Mouse (Mus musculus): Measurements from ENCODE around the gene Nrf1. TPM values are rescaled to one million over a fixed set of nuclear protein-coding genes. Genes with fewer than 3 reads are reported as not detected.
A peak's percentile ranks its signal among the peaks of the same experiment; 100 is the strongest.

Nrf1 gene
- polyA plus RNA-seq, 1 experiment from 2014 or later: 32.9 TPM

DNA sequence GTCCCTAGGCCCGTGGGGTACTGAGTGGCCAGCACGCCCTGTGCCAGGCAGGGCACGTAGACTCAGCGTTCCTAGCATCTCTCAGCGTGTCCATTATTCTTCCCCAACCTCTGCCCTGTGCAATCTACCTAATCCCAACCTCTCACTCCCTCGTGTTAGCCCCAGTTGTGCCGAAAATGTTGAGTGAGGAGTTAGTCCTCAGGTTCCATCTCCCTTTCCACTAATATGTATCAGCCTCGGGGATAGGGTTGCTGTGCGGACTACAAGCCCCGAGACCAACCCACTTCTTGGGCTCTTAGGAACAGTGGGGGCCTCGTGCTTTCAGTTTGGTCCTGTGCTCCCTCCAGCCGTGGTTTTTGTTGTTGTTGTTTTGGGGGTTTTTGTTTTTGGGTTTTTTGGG, 128.7 kb downstream of the Nrf1 start:
- no peak for ATAC-seq (ENCODE audit: extremely low read depth, insufficient number of reproducible peaks, low FRiP score, low TSS enrichment)
- Histone ChIP-seq H3K9ac (no peak overlapping the region), H3K4me1 (peaks cover 60% of the 10 kb centered on the region), H3K27me3 (replicated peaks) (peaks cover 99% of the 10 kb centered on the region), H3K27ac (replicated peaks) (no peak overlapping the region), H3K9me3 (no peaks in the 10 kb centered on the region), H3K4me3 (peak overlapping the region; percentile 44), H3K4me2 (peak overlapping the region; percentile 68), H3K36me3 (no peaks in the 10 kb centered on the region)
- WGBS: 5% methylated on average over 12 of the region's 12 CpGs

DNA sequence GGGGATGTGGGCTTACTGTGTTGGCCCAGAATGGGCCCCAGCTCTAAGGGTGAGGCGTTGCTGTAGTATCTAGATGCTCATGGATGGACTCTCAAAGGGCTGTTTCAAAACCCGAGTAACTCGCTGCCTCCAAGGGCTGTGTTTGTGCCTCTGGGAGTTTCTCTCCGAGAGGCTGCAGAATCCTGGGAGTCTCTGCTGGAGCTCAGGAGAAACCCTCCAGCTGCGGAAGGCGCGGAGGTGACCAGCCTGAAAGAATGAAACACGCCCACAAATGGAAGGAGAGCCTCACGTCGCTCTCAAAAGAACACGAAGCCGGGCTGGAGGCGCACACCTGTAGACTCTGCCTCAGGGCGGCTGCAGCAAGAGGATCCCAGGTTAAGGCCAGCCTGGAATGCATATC, 129.5 kb downstream of the Nrf1 start:
- H3K4me2 ChIP-seq: no peak overlapping the region
- H3K9me3 ChIP-seq: no peaks in the 10 kb centered on the region
- peaks cover 99% of the 10 kb centered on the region for H3K27me3 ChIP-seq (replicated peaks)
- H3K4me3 ChIP-seq: no peak overlapping the region
- H3K27ac ChIP-seq (replicated peaks): no peak overlapping the region
- H3K9ac ChIP-seq: no peak overlapping the region
- 3% methylated on average over 14 of the region's 14 CpGs for WGBS
- peaks cover 60% of the 10 kb centered on the region for H3K4me1 ChIP-seq
- no peaks in the 10 kb centered on the region for H3K36me3 ChIP-seq
- no peak for ATAC-seq (ENCODE audit: extremely low read depth, insufficient number of reproducible peaks, low FRiP score, low TSS enrichment)

DNA sequence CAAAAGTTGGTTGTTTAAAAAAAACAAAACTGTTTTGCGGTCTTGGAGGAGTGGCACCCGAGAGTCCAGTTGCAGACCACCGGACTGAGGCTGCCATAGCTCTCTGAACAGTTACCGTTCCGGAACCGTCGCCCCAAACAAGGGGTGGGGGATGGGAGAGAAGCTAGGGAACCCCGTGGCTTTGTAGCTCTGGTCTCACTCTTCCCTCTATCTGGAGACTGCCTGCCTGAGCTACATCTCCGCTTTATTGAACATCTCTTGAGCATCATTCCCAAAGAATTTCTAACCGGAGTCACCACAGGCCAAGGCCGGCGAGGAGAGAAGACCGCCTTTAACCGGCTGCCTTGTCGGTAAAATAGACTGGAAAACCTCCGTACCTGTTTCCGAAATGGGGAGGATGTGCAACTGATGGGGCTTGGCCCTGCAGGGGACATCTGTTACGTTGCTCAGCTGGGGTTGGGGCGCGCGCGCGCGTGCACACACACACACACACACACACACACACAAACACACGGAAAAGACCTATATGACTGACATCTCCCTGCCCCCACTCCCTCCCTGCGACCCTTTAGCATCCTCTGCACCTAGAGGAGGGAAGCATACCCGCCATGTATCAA, 130.3 kb downstream of the Nrf1 start:
- Histone ChIP-seq H3K27ac (replicated peaks) (no peak overlapping the region), H3K4me2 (0 out of 2 replicates have a peak overlapping the region, but pooled peaks have one; percentile 9), H3K27me3 (replicated peaks) (peaks cover 99% of the 10 kb centered on the region), H3K9ac (no peak overlapping the region), H3K9me3 (no peaks in the 10 kb centered on the region), H3K4me1 (peaks cover 54% of the 10 kb centered on the region), H3K36me3 (no peaks in the 10 kb centered on the region), H3K4me3 (peak overlapping the region; percentile 21)
- WGBS: 2% methylated on average over 27 of the region's 27 CpGs
- ATAC-seq (ENCODE audit: extremely low read depth, insufficient number of reproducible peaks, low FRiP score, low TSS enrichment): no peak

GRCm38 (mm10) chr6:30179046-30179445, 131.3 kb downstream of the Nrf1 start:
- no peak for ATAC-seq (ENCODE audit: extremely low read depth, insufficient number of reproducible peaks, low FRiP score, low TSS enrichment)
- Histone ChIP-seq H3K27me3 (replicated peaks) (peaks cover 98% of the 10 kb centered on the region), H3K4me1 (peaks cover 45% of the 10 kb centered on the region), H3K9ac (no peak overlapping the region), H3K4me2 (no peak overlapping the region), H3K4me3 (no peak overlapping the region), H3K36me3 (no peaks in the 10 kb centered on the region), H3K9me3 (no peaks in the 10 kb centered on the region), H3K27ac (replicated peaks) (no peak overlapping the region)
- WGBS: 20% methylated on average over 11 of the region's 11 CpGs

DNA sequence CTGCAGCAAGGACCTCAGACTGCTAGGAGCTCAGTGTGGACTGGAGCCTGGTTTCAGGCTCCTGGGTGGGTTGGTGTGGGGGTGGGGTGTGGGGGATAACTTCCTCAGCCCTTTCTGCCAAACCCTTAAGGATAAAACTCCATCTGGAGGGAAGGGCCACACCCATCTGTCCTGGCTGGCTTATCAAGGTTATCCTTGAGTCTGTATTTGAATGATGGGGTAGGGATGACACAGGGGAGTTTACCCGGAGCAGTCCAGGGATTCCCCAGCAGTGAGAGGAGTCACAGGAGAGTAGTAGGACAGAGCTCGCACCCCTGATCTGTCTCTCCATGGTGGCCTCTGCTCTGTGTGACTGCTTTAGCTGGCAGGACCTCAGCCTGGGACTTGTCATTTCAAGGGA, 132.5 kb downstream of the Nrf1 start:
- Histone ChIP-seq H3K9me3 (no peaks in the 10 kb centered on the region), H3K4me1 (peaks cover 32% of the 10 kb centered on the region), H3K4me3 (no peak overlapping the region), H3K36me3 (no peaks in the 10 kb centered on the region), H3K27me3 (replicated peaks) (peaks cover 98% of the 10 kb centered on the region), H3K4me2 (no peak overlapping the region), H3K27ac (replicated peaks) (no peak overlapping the region), H3K9ac (no peak overlapping the region)
- ATAC-seq (ENCODE audit: extremely low read depth, insufficient number of reproducible peaks, low FRiP score, low TSS enrichment): no peak
- WGBS: 17% methylated on average over 2 of the region's 2 CpGs

DNA sequence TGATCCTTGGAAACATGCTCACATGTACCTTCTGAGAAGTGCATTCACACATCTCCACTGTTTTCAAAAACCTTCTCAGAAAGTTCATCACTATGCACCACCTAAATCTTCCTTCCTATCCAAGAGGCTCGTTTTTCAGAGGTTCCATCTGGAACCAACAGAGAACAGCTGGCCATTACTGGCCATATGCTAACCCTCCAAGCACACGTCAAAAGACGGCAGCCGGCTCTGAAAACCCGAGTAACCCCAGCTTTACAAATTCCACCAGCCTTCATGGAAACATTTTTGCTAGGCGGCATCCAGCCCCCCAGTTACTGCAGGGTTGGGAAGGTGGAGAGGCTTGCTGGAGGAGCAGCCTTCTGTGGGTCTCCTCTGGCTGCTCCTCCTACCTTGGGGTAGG, 134.2 kb downstream of the Nrf1 start:
- Histone ChIP-seq H3K9me3 (no peaks in the 10 kb centered on the region), H3K27me3 (replicated peaks) (peaks cover 88% of the 10 kb centered on the region), H3K4me2 (no peak overlapping the region), H3K4me3 (no peak overlapping the region), H3K36me3 (no peaks in the 10 kb centered on the region), H3K4me1 (peaks cover 19% of the 10 kb centered on the region), H3K9ac (no peak overlapping the region), H3K27ac (replicated peaks) (no peak overlapping the region)
- ATAC-seq (ENCODE audit: extremely low read depth, insufficient number of reproducible peaks, low FRiP score, low TSS enrichment): no peak
- WGBS: 63% methylated on average over 6 of the region's 6 CpGs

GRCm38 (mm10) chr6:30183624-30184023, 135.8 kb downstream of the Nrf1 start:
- WGBS: 60% methylated on average over 4 of the region's 4 CpGs
- ATAC-seq (ENCODE audit: extremely low read depth, insufficient number of reproducible peaks, low FRiP score, low TSS enrichment): no peak
- no peak overlapping the region for H3K4me3 ChIP-seq
- no peak overlapping the region for H3K27ac ChIP-seq (replicated peaks)
- no peak overlapping the region for H3K4me2 ChIP-seq
- no peaks in the 10 kb centered on the region for H3K36me3 ChIP-seq
- H3K4me1 ChIP-seq: peaks cover 10% of the 10 kb centered on the region; the same call in 1 of the 2 replicates
- H3K27me3 ChIP-seq (replicated peaks): peaks cover 73% of the 10 kb centered on the region
- no peak overlapping the region for H3K9ac ChIP-seq
- no peaks in the 10 kb centered on the region for H3K9me3 ChIP-seq

- H3K9ac ChIP-seq: no peak overlapping the region
- no peaks in the 10 kb centered on the region for H3K4me1 ChIP-seq
- H3K27ac ChIP-seq (replicated peaks): no peak overlapping the region
- no peak overlapping the region for H3K4me3 ChIP-seq
- no peak overlapping the region for H3K4me2 ChIP-seq
- H3K36me3 ChIP-seq: no peaks in the 10 kb centered on the region
- 75% methylated on average over 11 of the region's 11 CpGs for WGBS
- H3K9me3 ChIP-seq: no peaks in the 10 kb centered on the region
- ATAC-seq (ENCODE audit: extremely low read depth, insufficient number of reproducible peaks, low FRiP score, low TSS enrichment): no peak
- H3K27me3 ChIP-seq (replicated peaks): no peaks in the 10 kb centered on the region
Observed at GRCm38 (mm10) chr6:30195656-30196055, 147.9 kb downstream of the Nrf1 start.

DNA sequence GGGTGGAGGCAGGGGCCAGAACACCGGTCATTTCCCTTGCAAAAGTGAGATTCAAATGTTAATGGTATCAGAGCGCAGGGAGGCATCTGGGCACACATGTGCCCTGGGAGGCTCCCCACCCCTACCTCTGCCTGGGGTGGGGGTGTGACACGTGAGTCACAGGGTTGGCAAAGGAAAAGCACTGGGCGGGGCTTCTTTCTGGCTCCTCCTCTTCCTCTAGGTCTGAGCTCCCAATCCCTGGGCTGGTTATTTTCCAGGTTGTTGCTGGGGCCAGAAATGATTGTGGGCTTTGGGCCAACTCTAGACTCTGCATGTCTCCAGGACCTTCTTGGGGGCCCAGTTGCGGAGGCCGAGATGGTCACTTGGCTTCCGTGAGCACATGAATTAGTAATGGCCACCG, 148.4 kb downstream of the Nrf1 start:
- H3K4me2 ChIP-seq: no peak overlapping the region
- H3K27ac ChIP-seq (replicated peaks): no peak overlapping the region
- H3K9me3 ChIP-seq: no peaks in the 10 kb centered on the region
- no peak overlapping the region for H3K9ac ChIP-seq
- no peaks in the 10 kb centered on the region for H3K36me3 ChIP-seq
- no peaks in the 10 kb centered on the region for H3K4me1 ChIP-seq
- no peak for ATAC-seq (ENCODE audit: extremely low read depth, insufficient number of reproducible peaks, low FRiP score, low TSS enrichment)
- 67% methylated on average over 8 of the region's 8 CpGs for WGBS
- no peak overlapping the region for H3K4me3 ChIP-seq
- H3K27me3 ChIP-seq (replicated peaks): no peaks in the 10 kb centered on the region

MicroRNAs within 50 kb of the gene (microRNA counts, 519-probe panel; counts per million panel counts)
- 209 counts per million, percentile 61 among the panel's probes with 10 or more counts for microRNA mmu-miR-182
- microRNA mmu-miR-183: 209 counts per million, percentile 61 among the panel's probes with 10 or more counts
- microRNA mmu-miR-96: 3,128 counts per million, percentile 67 among the panel's probes with 10 or more counts

Small RNA genes within 50 kb of the gene (microRNA-seq; reads per million reads assigned to microRNA genes)
- gene Mir182: 385 reads per million, percentile 71 among the genes with 10 or more reads in this experiment
- 333 reads per million, percentile 69 among the genes with 10 or more reads in this experiment for gene Mir183
- gene Mir96: 105 reads per million, percentile 54 among the genes with 10 or more reads in this experiment

Other genes starting within 250 kb of the Nrf1 start
- 37.4 and 39.3 TPM in 2 replicates for gene Strip2, start 131.0 kb upstream of the Nrf1 start, polyA plus RNA-seq (2015; fragmentation: Nextera tagmentation; extraction: Ambion mirVana)